Mouse (Mus musculus) kidney, adult 2 months (tissue): ENCODE results near the gene Prkce.

Experiments
- CTCF ChIP-seq: fragments of 200-500 bp; conservative IDR thresholded peaks from 2 replicates; pipeline ENCODE4 v1.5.1; 2011; ENCODE audit warnings: low read depth, mild to moderate bottlenecking, control low read depth, low read length, moderate library complexity, mixed read lengths; ENCODE audit not compliant: insufficient read depth, insufficient read length
- POLR2A ChIP-seq: fragments of 200-500 bp; IDR thresholded peaks from one replicate; pipeline ENCODE4 v1.6.1; 2011; ENCODE audit warnings: low read depth, low read length, control low read depth

GRCm38 (mm10) chr17:86393191-86393590, 225.6 kb downstream of the Prkce start:
- no peak; the same call in 1 of the 2 replicates for TF ChIP-seq CTCF
- no peak for TF ChIP-seq POLR2A
